Mouse (Mus musculus) left cerebral cortex, postnatal 10 days (tissue): Measurements from ENCODE around the gene Lhx5. TPM values are rescaled to one million over a fixed set of nuclear protein-coding genes. Genes with fewer than 3 reads are reported as not detected.

Source experiments
- DNase-seq, 2 experiments: peaks; one replicate each; pipeline ENCODE4 v3.0.0; 2021 to 2022; ENCODE audit warnings: low spot score in 2 of 2, mixed read lengths in 1 of 2; ENCODE audit errors: extremely low spot score in 1 of 2
- intact Hi-C: fragments of 180-260 bp; cut with DNase I; formaldehyde crosslinking; loops from one replicate; pipeline ENCODE4 v1.15.1; 2025
- total RNA-seq, 2 experiments: library from RNA; stranded (reverse); gene quantifications; 2 replicates each; pipeline ENCODE4 v1.2.3; 2021

Gene Lhx5
- total RNA-seq, 2 experiments from 2014 or later = 0.20 to 0.32 TPM

- no peak for DNase-seq
- intact Hi-C loops = loop anchor here (5.0 kb wide), 1 partner anchor 308 kb away; no protein-coding TSS in a partner anchor
Observed at GRCm38 (mm10) chr5:120454756-120455337, 23.3 kb downstream of the Lhx5 start.

- intact Hi-C loops = loop anchor here (5.0 kb wide), 1 partner anchor 309 kb away; no protein-coding TSS in a partner anchor
- no peak for DNase-seq
Observed at GRCm38 (mm10) chr5:120456253-120456652, 24.8 kb downstream of the Lhx5 start.

- no peak for DNase-seq
- intact Hi-C loops = loop anchor here (5.0 kb wide), 1 partner anchor 310 kb away; no protein-coding TSS in a partner anchor
Observed at GRCm38 (mm10) chr5:120456841-120457554, 25.5 kb downstream of the Lhx5 start.

GRCm38 (mm10) chr5:120457628-120458027 lies 26.1 kb downstream of the Lhx5 start:
- intact Hi-C loops = loop anchor here (5.0 kb wide), 1 partner anchor 310 kb away; no protein-coding TSS in a partner anchor
- DNase-seq = peak; percentile 58 to 77

GRCm38 (mm10) chr5:120459133-120459532 lies 27.6 kb downstream of the Lhx5 start:
- intact Hi-C loops = loop anchor here (5.0 kb wide), 1 partner anchor 312 kb away; no protein-coding TSS in a partner anchor
- no peak for DNase-seq

- intact Hi-C loops = no loop called here
- DNase-seq = no peak
Observed at GRCm38 (mm10) chr5:120461902-120462301, 30.4 kb downstream of the Lhx5 start.

GRCm38 (mm10) chr5:120464321-120464720 lies 32.8 kb downstream of the Lhx5 start:
- intact Hi-C loops = no loop called here
- no peak for DNase-seq

GRCm38 (mm10) chr5:120465062-120465461 lies 33.6 kb downstream of the Lhx5 start:
- DNase-seq = no peak
- intact Hi-C loops = no loop called here

- DNase-seq = no peak
- intact Hi-C loops = no loop called here
Observed at GRCm38 (mm10) chr5:120465860-120466259, 34.4 kb downstream of the Lhx5 start.

- intact Hi-C loops = no loop called here
- no peak for DNase-seq
Observed at GRCm38 (mm10) chr5:120467026-120467425, 35.5 kb downstream of the Lhx5 start.

- intact Hi-C loops = no loop called here
Observed at GRCm38 (mm10) chr5:120468336-120468735, 36.8 kb downstream of the Lhx5 start.

GRCm38 (mm10) chr5:120468830-120469229 lies 37.3 kb downstream of the Lhx5 start:
- DNase-seq = no peak
- intact Hi-C loops = no loop called here

More at GRCm38 (mm10) chr5:120468336-120468735, 36.8 kb downstream of the Lhx5 start:
- DNase-seq = no peak

- DNase-seq = no peak
- intact Hi-C loops = no loop called here
Observed at GRCm38 (mm10) chr5:120471538-120471937, 40.0 kb downstream of the Lhx5 start.

GRCm38 (mm10) chr5:120472770-120473169 lies 41.3 kb downstream of the Lhx5 start, which contains the start of gene Sdsl:
Gene Sdsl, minus strand, starts transcription at chr5:120472810.
- intact Hi-C loops = no loop called here
- DNase-seq = no peak

- DNase-seq = no peak
- intact Hi-C loops = no loop called here
Observed at GRCm38 (mm10) chr5:120473361-120473760, 41.9 kb downstream of the Lhx5 start.

- intact Hi-C loops = no loop called here
- DNase-seq = peak in 1 of 2 experiments; percentile 20
Observed at GRCm38 (mm10) chr5:120475861-120476260, 44.4 kb downstream of the Lhx5 start.

- no peak for DNase-seq
- intact Hi-C loops = no loop called here
Observed at GRCm38 (mm10) chr5:120476296-120476695, 44.8 kb downstream of the Lhx5 start, which contains the start of gene Sds. Gene Sds, plus strand, starts transcription at chr5:120476526.

- DNase-seq = no peak
- intact Hi-C loops = no loop called here
Observed at GRCm38 (mm10) chr5:120477993-120478392, 46.5 kb downstream of the Lhx5 start.

GRCm38 (mm10) chr5:120479538-120479937 lies 48.0 kb downstream of the Lhx5 start:
- DNase-seq = no peak
- intact Hi-C loops = no loop called here

- DNase-seq = no peak
- intact Hi-C loops = no loop called here
Observed at GRCm38 (mm10) chr5:120481205-120481604, 49.7 kb downstream of the Lhx5 start.
